Comparison of ENCODE assay signal across 10 mouse cellular contexts in genomic region chr14:34454282-34454681, GRCm38 (mm10). TPM values are rescaled to one million over a fixed set of nuclear protein-coding genes. Genes with fewer than 3 reads are reported as not detected.
A peak's percentile ranks its signal among the peaks of the same experiment; 100 is the strongest.
DNase-seq lines count a peak whose midpoint lies in the region; ATAC-seq and TF ChIP-seq lines count a peak whose summit lies in the region.
"Had no signal": no experiment of that assay in that cellular context is flagged by ENCODE, and none has a peak within 500 bp of the region (broad histone marks: within the 10 kb centered on the region; RNA-seq: fewer than 3 reads in every experiment).

No protein-coding gene starts in this region.

- peak overlapping the region; percentile 25; the same call in 1 of the 2 replicates for H3K27ac ChIP-seq in gastrocnemius, adult 2 months
- H3K27ac ChIP-seq in neural tube, embryonic 11.5 days (ENCODE audit: low read depth, low read length): peak overlapping the region; percentile 69
- peak overlapping the region; percentile 82 for H3K27ac ChIP-seq in limb, embryonic 15.5 days
- no peak overlapping the region for H3K27ac ChIP-seq in liver, embryonic 12.5 days

- 62% methylated on average over 3 of the region's 3 CpGs for WGBS in neural tube, embryonic 11.5 days
- 59% methylated on average over 3 of the region's 3 CpGs for WGBS in limb, embryonic 15.5 days
- 68% methylated on average over 3 of the region's 3 CpGs for WGBS in liver, embryonic 12.5 days (ENCODE audit: insufficient replicate concordance)

- DNase-seq in gastrocnemius, adult 2 months: no peak
- no peak for DNase-seq in gastrocnemius, postnatal 36 days
- no peak for DNase-seq in neural tube, embryonic 11.5 days (ENCODE audit: low spot score)
- no peak for DNase-seq in neural tube, embryonic 10.5 days (ENCODE audit: extremely low spot score, low spot score)
- no peak for DNase-seq in testis, postnatal 10 days (ENCODE audit: low spot score)
- no peak for DNase-seq in kidney, adult 18-20 months
- DNase-seq: cerebellum, postnatal 36 days; gastrocnemius, postnatal 25 days had no signal

- no peaks in the 10 kb centered on the region for H3K9me3 ChIP-seq in neural tube, embryonic 11.5 days (ENCODE audit: control insufficient read depth, low read length)
- no peaks in the 10 kb centered on the region for H3K9me3 ChIP-seq in limb, embryonic 15.5 days
- H3K9me3 ChIP-seq in liver, embryonic 12.5 days (replicated peaks): no peaks in the 10 kb centered on the region

- no peak for TF ChIP-seq CTCF in gastrocnemius, adult 2 months (IDR thresholded peaks at IDR 0.05)

- intact Hi-C loops in gastrocnemius, adult 2 months (cut with DNase I): no loop called here
- intact Hi-C loops in gastrocnemius, postnatal 36 days (cut with DNase I): no loop called here

- no peak overlapping the region for H3K9ac ChIP-seq in neural tube, embryonic 11.5 days (ENCODE audit: low read length)
- no peak overlapping the region for H3K9ac ChIP-seq in limb, embryonic 15.5 days
- no peak overlapping the region for H3K9ac ChIP-seq in liver, embryonic 12.5 days

- H3K4me1 ChIP-seq in neural tube, embryonic 11.5 days (ENCODE audit: control insufficient read depth, insufficient read depth, low read length): peaks cover 11% of the 10 kb centered on the region
- H3K4me1 ChIP-seq in limb, embryonic 15.5 days: peaks cover 11% of the 10 kb centered on the region
- H3K4me1 ChIP-seq in liver, embryonic 12.5 days: no peaks in the 10 kb centered on the region; the same call in 1 of the 2 replicates

- ATAC-seq in neural tube, embryonic 11.5 days (ENCODE audit: insufficient read depth, low FRiP score, low TSS enrichment): no peak
- no peak for ATAC-seq in limb, embryonic 15.5 days (ENCODE audit: insufficient number of reproducible peaks, low FRiP score, low TSS enrichment, low read depth)
- no peak for ATAC-seq in liver, embryonic 12.5 days

- no peaks in the 10 kb centered on the region for H3K27me3 ChIP-seq in neural tube, embryonic 11.5 days (ENCODE audit: control insufficient read depth, insufficient read depth, low read length)
- no peaks in the 10 kb centered on the region for H3K27me3 ChIP-seq in limb, embryonic 15.5 days
- H3K27me3 ChIP-seq in liver, embryonic 12.5 days (replicated peaks): no peaks in the 10 kb centered on the region

- no peaks in the 10 kb centered on the region for H3K36me3 ChIP-seq in neural tube, embryonic 11.5 days (ENCODE audit: control insufficient read depth, insufficient read depth, low read length)
- H3K36me3 ChIP-seq in limb, embryonic 15.5 days: peaks cover 3% of the 10 kb centered on the region; the same call in 1 of the 2 replicates
- no peaks in the 10 kb centered on the region for H3K36me3 ChIP-seq in liver, embryonic 12.5 days

- H3K4me3 ChIP-seq in gastrocnemius, adult 2 months: no peak overlapping the region
- no peak overlapping the region for H3K4me3 ChIP-seq in neural tube, embryonic 11.5 days (ENCODE audit: low read depth, low read length)
- no peak overlapping the region for H3K4me3 ChIP-seq in limb, embryonic 15.5 days
- no peak overlapping the region for H3K4me3 ChIP-seq in liver, embryonic 12.5 days

- no peak overlapping the region for H3K4me2 ChIP-seq in neural tube, embryonic 11.5 days (ENCODE audit: low read depth)
- no peak overlapping the region for H3K4me2 ChIP-seq in limb, embryonic 15.5 days
- H3K4me2 ChIP-seq in liver, embryonic 12.5 days: no peak overlapping the region

RNA-seq across cellular contexts. Expression of gene Bmpr1a, which starts 48.9 kb away (rescaled TPM):
- 10 to 100 TPM; 49.4 to 54.1 TPM for total RNA-seq in gastrocnemius, adult 2 months (2021)
- 10 to 100 TPM; 42.4 to 54.7 TPM for total RNA-seq in gastrocnemius, postnatal 36 days (2021)
- 51.4 and 54.9 TPM in 2 replicates for polyA plus RNA-seq in neural tube, embryonic 11.5 days (2014; fragmentation: Nextera tagmentation; extraction: Ambion mirVana)
- 44.1 and 54.8 TPM in 2 replicates for polyA plus RNA-seq in limb, embryonic 15.5 days (2015; fragmentation: Nextera tagmentation; extraction: Ambion mirVana)
- 8.6 and 8.8 TPM in 2 replicates for polyA plus RNA-seq in liver, embryonic 12.5 days (2016; fragmentation: Nextera tagmentation; extraction: Ambion mirVana)
